13 mouse cellular contexts compared by ENCODE assay signal in the genomic region with DNA sequence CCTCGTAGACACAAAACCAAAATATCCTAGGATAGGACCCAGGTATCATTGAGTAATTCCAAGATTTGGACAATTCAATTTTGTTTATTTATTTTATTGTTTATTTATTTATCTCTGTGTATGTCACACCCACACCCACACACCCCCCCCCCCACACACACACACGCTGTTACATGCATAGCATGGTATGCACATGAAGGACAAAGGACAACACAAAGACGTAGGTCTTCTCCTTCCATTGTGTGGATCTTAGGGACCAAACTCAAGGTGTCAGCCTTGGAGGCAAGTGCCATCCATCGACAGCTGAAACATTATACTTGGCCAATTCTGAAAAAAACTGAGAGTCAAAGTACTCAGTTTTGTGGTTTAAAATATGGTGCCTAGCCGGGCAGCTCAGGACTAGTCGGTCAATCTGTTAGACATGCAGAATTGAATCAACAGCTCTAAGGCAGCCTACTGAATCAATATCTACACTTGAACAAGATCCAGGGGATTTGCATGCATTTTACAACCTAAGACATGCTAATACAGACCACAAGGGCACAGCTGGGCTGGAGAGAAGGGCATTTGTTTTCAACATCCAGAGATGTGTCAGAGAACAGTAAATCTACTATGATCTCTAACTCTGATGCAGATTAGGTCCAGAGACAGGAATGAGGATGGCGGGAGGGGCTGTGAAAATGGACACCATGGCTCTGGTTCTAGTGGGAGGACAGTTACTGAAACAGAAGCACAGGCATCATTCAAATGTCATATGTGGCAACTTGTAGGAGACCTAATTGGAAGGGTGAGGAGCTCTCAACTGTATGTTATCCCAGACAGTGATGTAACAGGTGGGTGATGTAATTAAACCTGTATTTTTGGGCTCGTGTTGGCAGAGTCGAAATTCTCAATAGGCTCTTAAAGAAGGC.
"Had no signal": no experiment of that assay in that cellular context is flagged by ENCODE, and none has a peak within 500 bp of the region (broad histone marks: within the 10 kb centered on the region; RNA-seq: fewer than 3 reads in every experiment).

No protein-coding gene starts in this region.

- DNase-seq: kidney, postnatal 25 days; liver; lung, adult 18-20 months; retina, postnatal 1 day; right cerebral cortex, postnatal 4 days; spleen, adult 18-20 months; thymus, adult 18-20 months; thymus, postnatal 14 days had no signal

- H3K4me2 ChIP-seq: limb, embryonic 12.5 days; neural tube, embryonic 13.5 days had no signal

- H3K27ac ChIP-seq: left cerebral cortex, adult 2 months; limb, embryonic 12.5 days; liver, embryonic 14.5 days; neural tube, embryonic 13.5 days had no signal

- H3K9me3 ChIP-seq: limb, embryonic 12.5 days; neural tube, embryonic 13.5 days had no signal

- H3K36me3 ChIP-seq: limb, embryonic 12.5 days; neural tube, embryonic 13.5 days had no signal

- ATAC-seq: intestine, embryonic 16.5 days had no signal

- H3K27me3 ChIP-seq: neural tube, embryonic 13.5 days had no signal

- H3K4me1 ChIP-seq: limb, embryonic 12.5 days; neural tube, embryonic 13.5 days had no signal

- H3K9ac ChIP-seq: limb, embryonic 12.5 days; liver, embryonic 14.5 days; neural tube, embryonic 13.5 days had no signal

- H3K4me3 ChIP-seq: left cerebral cortex, adult 2 months; limb, embryonic 12.5 days; neural tube, embryonic 13.5 days had no signal
